Mouse (Mus musculus) layer of hippocampus, postnatal 36 days (tissue): ENCODE data around the gene Ntmt1. TPM values are rescaled to one million over a fixed set of nuclear protein-coding genes. Genes with fewer than 3 reads are reported as not detected.

ENCODE experiments used
- DNase-seq, 2 experiments: peaks; one replicate each; pipeline ENCODE4 v3.0.0; 2022
- total RNA-seq, 2 experiments: library from RNA; stranded (reverse); gene quantifications; 2 replicates each; pipeline ENCODE4 v1.2.3; 2021

Gene Ntmt1
- total RNA-seq, 2 experiments from 2014 or later, result 31.3 to 37.4 TPM

- DNase-seq, result no peak
Observed at GRCm38 (mm10) chr2:30784078-30784994, 23.3 kb upstream of the Ntmt1 start.

- no peak for DNase-seq
Observed at GRCm38 (mm10) chr2:30787466-30787865, 20.2 kb upstream of the Ntmt1 start.

GRCm38 (mm10) chr2:30792061-30792460 lies 15.6 kb upstream of the Ntmt1 start:
- DNase-seq, result no peak

GRCm38 (mm10) chr2:30794179-30795108 lies 13.2 kb upstream of the Ntmt1 start:
- DNase-seq, result peak; percentile 96 to 98

GRCm38 (mm10) chr2:30795271-30795888 lies 12.2 kb upstream of the Ntmt1 start:
- no peak for DNase-seq

GRCm38 (mm10) chr2:30795889-30796275 lies 11.7 kb upstream of the Ntmt1 start:
- no peak for DNase-seq

- DNase-seq, result peak; percentile 84 to 86
Observed at GRCm38 (mm10) chr2:30796382-30796781, 11.2 kb upstream of the Ntmt1 start.

GRCm38 (mm10) chr2:30799456-30799855 lies 8.2 kb upstream of the Ntmt1 start:
- no peak for DNase-seq

- DNase-seq, result no peak
Observed at GRCm38 (mm10) chr2:30800671-30801066, 7.0 kb upstream of the Ntmt1 start.

GRCm38 (mm10) chr2:30801067-30801852 lies 6.4 kb upstream of the Ntmt1 start:
- no peak for DNase-seq

GRCm38 (mm10) chr2:30803604-30804003 lies 4.0 kb upstream of the Ntmt1 start, which contains the start of gene 1700001O22Rik:
TSS of gene 1700001O22Rik (minus strand) at chr2:30803661.
- no peak for DNase-seq

GRCm38 (mm10) chr2:30805983-30806382 lies 1.6 kb upstream of the Ntmt1 start:
- DNase-seq, result no peak

- DNase-seq, result no peak
Observed at GRCm38 (mm10) chr2:30807147-30807647, 429 bp upstream of the Ntmt1 start.

GRCm38 (mm10) chr2:30808296-30808655 lies 650 bp downstream of the Ntmt1 start:
- no peak for DNase-seq

GRCm38 (mm10) chr2:30809503-30809902 lies 1.9 kb downstream of the Ntmt1 start:
- no peak for DNase-seq

- no peak for DNase-seq
Observed at GRCm38 (mm10) chr2:30810573-30810972, 2.9 kb downstream of the Ntmt1 start.

- no peak for DNase-seq
Observed at GRCm38 (mm10) chr2:30816383-30816782, 8.8 kb downstream of the Ntmt1 start.

GRCm38 (mm10) chr2:30819873-30820272 lies 12.2 kb downstream of the Ntmt1 start:
- no peak for DNase-seq

GRCm38 (mm10) chr2:30821073-30821472 lies 13.4 kb downstream of the Ntmt1 start:
- no peak for DNase-seq

- DNase-seq, result no peak
Observed at GRCm38 (mm10) chr2:30822460-30822859, 14.8 kb downstream of the Ntmt1 start.

- no peak for DNase-seq
Observed at GRCm38 (mm10) chr2:30823385-30824153, 15.9 kb downstream of the Ntmt1 start.
